Mouse (Mus musculus) embryonic facial prominence, embryonic 11.5 days (tissue): ENCODE measurements around the gene Gm17018. TPM values are rescaled to one million over a fixed set of nuclear protein-coding genes. Genes with fewer than 3 reads are reported as not detected.

ENCODE experiments used
- ATAC-seq: fragments of 200-750 bp; cut with Nextera tagmentation; replicated peaks from 2 replicates; pipeline ENCODE4 v1.8.0; 2017; ENCODE audit warnings: low read depth; ENCODE audit not compliant: insufficient number of reproducible peaks, low FRiP score, low TSS enrichment
- DNase-seq: peaks from one replicate; pipeline ENCODE4 v3.0.0-alpha.2; 2015; ENCODE audit warnings: low spot score
- H3K27ac ChIP-seq: fragments of 300-500 bp; sonication (generic); replicated peaks from 2 replicates; pipeline ENCODE4 v1.5.1; 2014; ENCODE audit warnings: mild to moderate bottlenecking, low read depth, low read length, control low read depth
- H3K27me3 ChIP-seq: fragments of 300-500 bp; sonication (generic); 2 replicates; pipeline ENCODE4 v1.6.1; 2014; ENCODE audit warnings: mild to moderate bottlenecking, low read length, moderate library complexity, mixed read lengths; ENCODE audit not compliant: control insufficient read depth, insufficient read depth
- H3K36me3 ChIP-seq: fragments of 300-500 bp; sonication (generic); replicated peaks from 2 replicates; pipeline ENCODE4 v1.6.1; 2014; ENCODE audit warnings: low read depth, mild to moderate bottlenecking, low read length, moderate library complexity, mixed read lengths; ENCODE audit not compliant: control insufficient read depth, insufficient read depth
- H3K4me1 ChIP-seq: fragments of 300-500 bp; sonication (generic); 2 replicates; pipeline ENCODE4 v1.6.1; 2014; ENCODE audit warnings: low read length, mixed read lengths; ENCODE audit not compliant: control insufficient read depth, insufficient read depth
- H3K4me2 ChIP-seq: fragments of 300-500 bp; sonication (generic); 2 replicates; pipeline ENCODE4 v1.6.1; 2014; ENCODE audit warnings: low read depth, mild to moderate bottlenecking, control low read depth, low read length, moderate library complexity
- H3K4me3 ChIP-seq: fragments of 300-500 bp; sonication (generic); 2 replicates; pipeline ENCODE4 v1.5.1; 2014; ENCODE audit warnings: low read depth, low read length, control low read depth
- H3K9ac ChIP-seq: fragments of 300-500 bp; sonication (generic); replicated peaks from 2 replicates; pipeline ENCODE4 v1.6.1; 2014; ENCODE audit warnings: mild to moderate bottlenecking, control low read depth, low read length
- H3K9me3 ChIP-seq: fragments of 300-500 bp; sonication (generic); replicated peaks from 2 replicates; pipeline ENCODE4 v1.6.1; 2016; ENCODE audit warnings: mild to moderate bottlenecking, low read length, inconsistent platforms, mixed read lengths; ENCODE audit not compliant: control insufficient read depth
- WGBS: fragments of 180-500 bp; shearing (Covaris S2); extraction: QIAGEN DNeasy Blood & Tissue Kit; methylation state at CpG from one replicate; pipeline ENCODE4 v1.1.7; 2014; 5-methylcytosine and 5-hydroxymethylcytosine counted together
- polyA plus RNA-seq: library from polyadenylated mRNA; unstranded; fragments of >200 nt; fragmentation: Nextera tagmentation; extraction: Ambion mirVana; gene quantifications from 2 replicates; pipeline ENCODE4 v1.2.1, GENCODE M21; 2014

Gm17018 gene
- polyA plus RNA-seq, 1 experiment from 2014 or later: 50.1 TPM

DNA sequence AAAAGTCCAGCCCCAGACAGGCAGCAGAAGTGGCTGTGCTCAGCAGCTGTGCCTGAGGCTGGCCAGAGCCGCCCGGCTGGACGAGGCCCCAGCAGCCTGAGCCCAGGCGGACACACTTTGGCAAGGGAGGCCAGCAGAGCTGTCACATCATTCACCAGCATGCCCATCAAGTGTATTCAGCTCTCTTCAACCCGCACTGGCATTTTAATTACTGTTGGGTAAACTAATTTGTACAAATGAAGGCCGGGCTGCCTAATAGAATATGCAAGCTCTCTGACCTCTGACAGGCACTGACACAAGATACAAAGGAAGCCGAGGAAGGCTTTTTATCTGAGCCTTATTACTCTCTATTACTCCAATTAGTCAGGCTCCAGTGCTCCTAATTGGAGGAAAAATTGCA, 35.6 kb downstream of the Gm17018 start:
- Histone ChIP-seq H3K4me1 (no peaks in the 10 kb centered on the region), H3K36me3 (no peaks in the 10 kb centered on the region), H3K4me2 (no peak overlapping the region), H3K27me3 (no peaks in the 10 kb centered on the region; the same call in 1 of the 2 replicates), H3K27ac (no peak overlapping the region), H3K9ac (no peak overlapping the region), H3K4me3 (no peak overlapping the region), H3K9me3 (no peaks in the 10 kb centered on the region)
- WGBS: 23% methylated on average over 7 of the region's 7 CpGs
- ATAC-seq (peak; percentile 69), DNase-seq (no peak)

- Histone ChIP-seq H3K27me3 (no peaks in the 10 kb centered on the region; the same call in 1 of the 2 replicates), H3K4me1 (no peaks in the 10 kb centered on the region), H3K36me3 (no peaks in the 10 kb centered on the region), H3K9me3 (no peaks in the 10 kb centered on the region), H3K27ac (no peak overlapping the region), H3K4me3 (no peak overlapping the region), H3K4me2 (no peak overlapping the region), H3K9ac (no peak overlapping the region)
- 48% methylated on average over 6 of the region's 6 CpGs for WGBS
- ATAC-seq (peak; percentile 50), DNase-seq (no peak)
These were observed 36.0 kb downstream of the Gm17018 start for GRCm38 (mm10) chr19:45596434-45596833.

DNA sequence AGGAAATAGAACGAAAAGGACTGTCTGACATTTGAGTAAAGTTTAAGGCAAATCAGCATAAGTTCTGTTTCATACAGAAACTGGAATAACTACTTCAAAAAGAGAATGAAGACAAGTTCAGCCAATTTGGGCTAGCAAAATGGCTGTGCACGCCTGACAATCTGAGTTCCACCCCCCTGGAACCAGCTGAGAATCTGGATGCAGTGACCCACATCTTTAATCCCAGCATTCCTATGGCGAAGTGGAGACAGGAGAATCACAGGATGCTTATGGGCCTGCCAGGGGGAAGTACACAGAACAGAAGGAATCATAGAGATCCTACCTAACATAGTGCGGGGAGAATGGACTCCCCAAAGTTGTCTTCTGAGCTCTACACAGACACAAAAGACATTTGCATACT, 36.7 kb downstream of the Gm17018 start:
- 67% methylated on average over 4 of the region's 4 CpGs for WGBS
- Histone ChIP-seq H3K4me3 (no peak overlapping the region), H3K9me3 (no peaks in the 10 kb centered on the region), H3K27ac (no peak overlapping the region), H3K9ac (no peak overlapping the region), H3K27me3 (no peaks in the 10 kb centered on the region; the same call in 1 of the 2 replicates), H3K36me3 (no peaks in the 10 kb centered on the region), H3K4me2 (no peak overlapping the region), H3K4me1 (no peaks in the 10 kb centered on the region)
- DNase-seq: no peak
- no peak for ATAC-seq

- peaks cover 1% of the 10 kb centered on the region; the same call in 1 of the 2 replicates for H3K4me1 ChIP-seq
- H3K4me2 ChIP-seq: no peak overlapping the region
- no peaks in the 10 kb centered on the region for H3K36me3 ChIP-seq
- H3K9ac ChIP-seq: no peak overlapping the region
- H3K27me3 ChIP-seq: no peaks in the 10 kb centered on the region
- no peaks in the 10 kb centered on the region for H3K9me3 ChIP-seq
- no peak overlapping the region for H3K4me3 ChIP-seq
- H3K27ac ChIP-seq: no peak overlapping the region
- DNase-seq (no peak), ATAC-seq (no peak)
- WGBS: 84% methylated on average over 5 of the region's 5 CpGs
These were observed 42.2 kb downstream of the Gm17018 start for GRCm38 (mm10) chr19:45602606-45603005.

GRCm38 (mm10) chr19:45606701-45607100, 46.3 kb downstream of the Gm17018 start:
- H3K27ac ChIP-seq: no peak overlapping the region
- no peaks in the 10 kb centered on the region for H3K36me3 ChIP-seq
- no peak overlapping the region for H3K9ac ChIP-seq
- no peaks in the 10 kb centered on the region for H3K27me3 ChIP-seq
- WGBS: 71% methylated on average over 4 of the region's 4 CpGs
- H3K9me3 ChIP-seq: no peaks in the 10 kb centered on the region
- no peak overlapping the region for H3K4me2 ChIP-seq
- H3K4me3 ChIP-seq: no peak overlapping the region
- ATAC-seq: no peak
- peaks cover 3% of the 10 kb centered on the region; the same call in 1 of the 2 replicates for H3K4me1 ChIP-seq
- no peak for DNase-seq

DNA sequence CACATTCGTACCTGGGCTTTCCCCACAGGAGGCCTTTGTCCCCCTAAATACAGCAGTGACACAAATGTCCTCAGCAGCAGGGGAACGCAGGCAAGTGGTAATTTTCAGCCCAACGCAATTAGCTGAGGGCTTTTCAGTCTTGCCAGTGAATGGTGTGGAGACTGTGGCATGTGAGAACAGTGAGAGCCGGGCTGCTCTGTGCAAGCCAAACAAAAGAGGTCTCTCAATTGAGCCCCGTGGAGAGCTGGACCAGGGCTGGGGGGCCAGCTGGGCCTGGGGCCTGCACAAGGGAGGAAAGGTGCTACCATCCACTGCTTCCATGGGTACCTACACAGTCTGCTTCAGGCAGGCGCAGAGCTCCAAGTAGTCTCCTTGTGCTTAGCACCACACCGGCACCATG, 47.1 kb downstream of the Gm17018 start:
- no peak overlapping the region for H3K4me3 ChIP-seq
- ATAC-seq: peak; percentile 61; the same call in 1 of the 2 replicates
- H3K36me3 ChIP-seq: no peaks in the 10 kb centered on the region
- no peak overlapping the region; the same call in 1 of the 2 replicates for H3K4me2 ChIP-seq
- H3K9ac ChIP-seq: no peak overlapping the region
- no peaks in the 10 kb centered on the region for H3K9me3 ChIP-seq
- H3K27me3 ChIP-seq: no peaks in the 10 kb centered on the region
- DNase-seq: peak; percentile 40
- H3K27ac ChIP-seq: peak overlapping the region; percentile 43; the same call in 1 of the 2 replicates
- H3K4me1 ChIP-seq: peaks cover 3% of the 10 kb centered on the region; the same call in 1 of the 2 replicates
- WGBS: 25% methylated on average over 7 of the region's 7 CpGs

DNA sequence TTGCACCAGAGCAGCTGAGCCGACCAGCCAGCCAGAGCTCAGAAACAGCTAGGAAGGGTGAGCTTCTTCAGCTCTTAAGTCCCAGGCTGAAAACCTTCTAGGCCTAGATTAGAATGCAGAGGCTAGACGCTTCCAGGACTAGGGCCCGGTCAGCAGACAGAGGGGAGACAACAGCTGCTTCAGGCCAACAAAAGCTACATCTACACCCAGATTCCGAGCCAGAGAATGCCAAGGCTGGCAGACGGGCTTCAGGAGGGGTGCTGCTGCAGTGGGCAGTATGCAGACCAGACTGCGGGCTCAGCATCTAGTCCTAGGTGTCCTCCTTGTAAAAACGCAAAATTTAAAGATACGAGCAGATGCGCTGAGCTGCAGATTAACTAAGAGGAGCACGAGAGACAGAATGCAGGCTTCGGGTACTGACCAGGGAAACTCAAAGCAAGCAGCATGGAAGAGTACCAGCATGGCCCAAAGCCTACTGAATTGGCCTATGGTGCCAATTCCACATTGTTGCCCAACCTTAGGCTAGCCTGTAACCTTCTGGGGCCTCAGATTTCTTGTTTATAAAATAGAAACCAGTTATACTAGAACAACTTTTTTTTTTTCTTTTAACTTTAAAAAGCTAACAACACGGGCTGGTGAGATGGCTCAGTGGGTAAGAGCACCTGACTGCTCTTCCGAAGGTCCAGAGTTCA, 48.4 kb downstream of the Gm17018 start:
- Histone ChIP-seq H3K4me1 (peaks cover 3% of the 10 kb centered on the region; the same call in 1 of the 2 replicates), H3K36me3 (no peaks in the 10 kb centered on the region), H3K4me3 (no peak overlapping the region), H3K27ac (no peak overlapping the region), H3K4me2 (no peak overlapping the region), H3K27me3 (no peaks in the 10 kb centered on the region), H3K9me3 (no peaks in the 10 kb centered on the region), H3K9ac (no peak overlapping the region)
- ATAC-seq (no peak), DNase-seq (no peak)
- 84% methylated on average over 13 of the region's 13 CpGs for WGBS

DNA sequence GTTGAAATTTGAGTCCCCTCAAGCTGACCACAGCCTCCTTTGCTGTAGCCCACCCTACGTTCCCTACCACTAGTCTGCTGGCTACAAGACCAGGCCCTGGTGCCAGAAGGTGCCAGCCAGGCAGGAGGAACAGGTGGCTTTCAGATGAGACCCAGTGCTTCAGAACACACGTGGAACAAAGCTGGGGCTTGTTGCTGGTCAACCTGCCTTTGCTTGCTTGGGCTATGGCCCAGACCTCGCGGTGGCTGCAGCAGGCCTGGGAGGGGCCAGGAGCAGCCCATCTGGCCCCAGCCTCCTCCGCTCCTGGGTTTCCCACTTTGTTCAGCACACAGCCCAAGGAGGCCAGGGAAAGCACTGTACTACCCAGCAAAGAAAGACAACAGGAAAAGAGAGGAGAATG, 50.4 kb downstream of the Gm17018 start:
- Histone ChIP-seq H3K4me1 (peaks cover 4% of the 10 kb centered on the region), H3K36me3 (no peaks in the 10 kb centered on the region), H3K9ac (no peak overlapping the region), H3K27me3 (no peaks in the 10 kb centered on the region), H3K4me3 (no peak overlapping the region), H3K27ac (no peak overlapping the region), H3K4me2 (no peak overlapping the region), H3K9me3 (no peaks in the 10 kb centered on the region)
- no peak for DNase-seq
- no peak for ATAC-seq
- 80% methylated on average over 5 of the region's 5 CpGs for WGBS
